Mouse (Mus musculus) kidney, adult 11 months (tissue): ENCODE data around the gene Igsf21.

ENCODE experiments used
- DNase-seq: peaks from one replicate; pipeline ENCODE4 v3.0.0; 2022

Gene Igsf21

DNA sequence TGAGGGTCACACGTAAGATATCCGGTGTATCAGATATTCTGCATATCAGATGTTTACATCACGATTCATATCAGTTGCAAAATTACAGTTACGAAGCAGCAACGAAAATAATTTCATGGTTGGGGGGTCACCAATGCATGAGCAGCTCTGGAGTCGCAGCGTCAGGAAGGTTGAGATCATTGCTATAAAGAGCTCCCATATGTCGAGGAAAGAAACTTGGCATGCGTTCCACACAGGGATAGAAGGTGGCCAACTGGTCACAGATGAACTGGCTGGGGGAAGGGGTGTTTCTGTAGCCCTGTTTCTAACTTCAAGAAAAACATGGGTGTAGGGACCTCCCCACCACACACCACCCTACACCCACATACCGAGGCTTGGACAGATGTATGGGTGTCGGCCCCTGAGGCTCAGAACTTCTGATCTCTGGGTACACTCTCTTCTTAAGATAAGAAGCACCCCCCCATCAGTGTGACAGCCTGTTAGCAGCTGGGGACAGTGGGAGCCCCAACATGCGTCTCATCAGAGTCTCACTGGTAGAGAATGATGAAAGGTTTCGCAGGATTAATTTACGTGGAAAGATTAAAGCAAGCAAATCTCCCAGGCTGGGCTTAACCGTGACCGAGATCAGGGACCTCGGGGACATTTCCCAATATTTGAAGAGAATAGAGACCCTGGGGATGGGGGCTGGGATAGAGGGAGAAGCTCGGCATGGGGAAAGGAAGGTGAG lies 54.1 kb downstream of the Igsf21 start:
- no peak for DNase-seq

DNA sequence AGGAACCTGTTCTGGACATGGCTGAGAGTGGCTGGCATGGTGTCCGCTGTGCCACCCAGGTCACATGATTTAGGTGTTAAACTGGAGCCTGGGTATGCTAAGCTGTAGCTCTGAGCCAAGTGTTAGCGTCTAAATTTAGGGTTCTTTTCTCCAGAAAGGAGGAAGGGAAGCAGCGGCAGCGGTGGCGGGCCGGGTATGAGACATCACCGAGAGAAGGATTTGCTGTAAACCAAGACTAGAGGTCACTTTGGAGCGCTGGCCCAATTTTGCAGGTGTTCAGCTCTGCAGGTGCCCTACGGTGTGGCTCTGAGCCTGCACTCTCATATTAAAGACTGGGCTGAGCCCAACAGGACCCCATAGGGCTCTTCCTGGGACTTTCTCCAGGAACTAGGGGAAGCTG lies 57.0 kb downstream of the Igsf21 start:
- DNase-seq: no peak

DNA sequence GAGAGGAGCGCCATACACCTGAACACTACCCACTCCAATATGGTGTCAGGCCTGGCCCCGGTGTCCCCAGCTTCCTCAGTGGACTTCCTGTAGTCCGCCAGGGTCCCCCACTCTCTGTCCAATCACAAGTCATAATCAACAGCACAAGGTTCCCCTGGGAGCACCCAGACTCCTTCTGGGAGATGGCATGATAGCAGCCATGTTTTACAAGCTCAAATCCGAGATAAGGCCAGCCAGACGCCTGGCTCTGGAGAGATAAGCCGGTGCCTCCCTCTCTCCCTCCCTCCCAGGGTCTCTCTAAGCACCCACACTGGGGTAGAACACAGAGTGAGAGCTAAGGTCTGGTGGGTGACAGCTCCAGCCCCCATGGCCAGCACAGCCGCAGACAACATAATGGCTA lies 58.0 kb downstream of the Igsf21 start:
- no peak for DNase-seq

DNA sequence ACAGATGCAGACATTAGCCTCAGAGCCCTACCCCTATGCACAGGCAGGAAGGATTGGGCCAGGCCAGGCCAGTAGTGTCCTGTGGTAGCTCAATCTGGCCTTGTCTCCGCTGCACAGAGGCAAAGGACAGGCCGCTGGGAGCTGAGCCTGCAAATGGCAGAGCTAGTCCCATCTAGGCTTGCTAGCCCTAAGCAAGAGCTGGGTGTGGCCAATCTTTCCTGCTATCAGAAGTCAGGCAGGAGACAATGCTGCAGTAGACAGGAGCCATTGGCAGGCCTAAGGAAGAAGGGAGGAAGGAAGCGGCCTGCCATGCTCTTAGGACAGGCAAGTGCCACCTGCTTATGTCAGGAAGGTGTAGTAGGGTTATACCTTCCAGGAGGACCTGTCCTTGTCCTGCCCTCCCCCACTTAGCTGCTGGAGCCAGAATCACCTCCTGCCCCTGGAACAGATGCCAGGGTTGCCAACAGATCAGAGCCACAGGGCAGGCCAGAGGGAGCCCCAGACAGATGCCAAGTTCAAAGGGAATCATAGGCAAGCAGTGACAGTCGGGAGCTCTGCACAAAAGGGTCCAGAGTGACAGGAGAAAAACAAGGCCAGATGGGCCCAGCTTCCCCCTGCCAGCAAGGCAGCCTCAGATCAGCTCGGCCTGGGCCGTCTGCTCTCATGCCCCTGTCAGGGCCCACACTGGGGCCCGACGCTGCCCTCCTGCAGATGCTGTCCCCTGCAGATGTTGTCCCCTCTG lies 59.0 kb downstream of the Igsf21 start:
- no peak for DNase-seq

DNA sequence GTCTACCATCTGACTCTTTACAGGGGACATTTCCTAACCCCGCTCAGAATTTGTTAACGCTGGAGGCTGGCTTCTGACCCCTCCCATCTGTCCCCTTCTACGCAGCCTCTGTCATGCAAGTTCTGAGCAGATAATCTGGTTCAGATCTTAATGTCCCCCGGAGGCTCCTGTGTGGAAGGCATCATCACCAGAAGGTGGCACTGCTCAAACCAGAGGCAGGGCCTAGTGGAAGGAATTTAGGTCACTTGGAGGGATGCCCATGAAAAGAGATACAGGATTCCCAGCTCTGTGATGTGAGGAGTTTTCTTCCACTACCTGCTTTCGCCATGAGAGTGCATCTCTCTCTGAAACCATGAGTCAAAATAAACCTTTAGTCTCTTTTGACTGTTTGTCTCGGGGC lies 67.0 kb downstream of the Igsf21 start:
- DNase-seq: no peak

DNA sequence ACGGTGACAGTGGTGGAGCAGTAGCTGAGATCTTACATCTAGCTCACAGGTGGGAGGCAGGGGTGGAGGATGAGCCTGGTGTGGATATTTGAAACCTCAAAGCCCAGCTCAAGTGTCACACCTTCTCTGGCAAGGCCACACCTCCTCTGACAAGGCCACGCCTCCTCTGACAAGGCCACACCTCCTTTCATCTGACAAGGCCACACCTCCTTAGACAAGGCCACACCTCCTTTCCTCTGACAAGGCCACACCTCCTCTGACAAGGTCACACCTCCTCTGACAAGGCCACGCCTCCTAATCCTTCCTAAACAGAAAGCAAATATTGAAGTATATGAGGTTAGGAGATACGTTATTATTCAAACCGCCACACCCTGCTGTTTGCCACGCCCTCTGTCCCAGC lies 69.5 kb downstream of the Igsf21 start:
- DNase-seq: no peak

DNA sequence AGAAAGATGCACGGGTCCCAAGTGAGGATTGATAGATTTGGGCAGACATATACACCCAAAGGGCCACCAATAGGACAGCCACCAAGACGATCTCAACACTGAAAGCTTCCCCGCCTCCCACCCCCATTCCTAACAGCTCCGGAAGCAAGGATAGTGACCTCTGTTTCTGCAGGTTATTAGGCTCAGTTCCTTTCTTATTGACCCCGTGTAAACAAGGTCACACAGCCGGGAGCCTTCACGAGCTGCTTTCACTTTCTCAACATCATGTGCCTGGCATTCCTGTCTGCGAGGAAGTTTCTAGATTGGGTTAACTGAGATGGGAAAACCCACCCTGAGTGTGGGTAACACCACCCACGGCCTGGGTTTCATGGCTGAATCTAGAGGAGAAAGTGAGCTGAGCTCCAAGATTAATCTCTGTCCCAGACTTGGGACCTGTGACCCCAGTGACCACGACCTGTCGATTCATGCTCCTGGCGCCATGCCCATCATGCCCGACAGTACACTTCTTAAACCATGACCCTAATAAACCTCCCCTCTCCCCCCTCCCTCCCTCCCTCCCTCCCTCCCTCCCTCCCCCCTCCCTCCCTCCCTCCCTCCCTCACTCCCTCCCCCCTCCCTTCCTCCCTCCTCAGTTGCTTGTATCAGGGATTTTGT lies 72.7 kb downstream of the Igsf21 start:
- peak; percentile 7 for DNase-seq

GRCm38 (mm10) chr4:140173084-140173483 lies 73.5 kb downstream of the Igsf21 start:
- DNase-seq: no peak

- no peak for DNase-seq
Observed at GRCm38 (mm10) chr4:140171917-140172316, 74.7 kb downstream of the Igsf21 start.

GRCm38 (mm10) chr4:140171189-140171588 lies 75.4 kb downstream of the Igsf21 start:
- no peak for DNase-seq

DNA sequence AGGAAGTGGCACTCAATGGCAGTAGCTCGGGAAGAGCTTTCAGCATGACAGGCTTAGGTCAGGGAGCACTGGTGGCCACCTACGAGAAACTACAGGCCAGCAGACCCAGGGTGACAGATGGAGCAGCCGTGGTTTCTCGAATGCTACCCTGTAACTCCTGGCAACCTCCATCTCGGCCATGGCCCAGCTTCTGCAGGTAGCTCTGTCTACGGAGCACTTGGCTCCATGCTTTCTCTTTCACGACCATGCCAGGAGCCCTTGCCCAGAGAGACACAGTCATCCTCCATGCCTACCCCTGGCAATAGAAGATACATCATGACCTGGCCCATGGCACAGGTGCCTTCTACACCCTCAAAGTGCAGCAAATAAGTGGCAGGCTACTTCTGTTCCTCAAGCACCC lies 80.7 kb downstream of the Igsf21 start:
- no peak for DNase-seq

DNA sequence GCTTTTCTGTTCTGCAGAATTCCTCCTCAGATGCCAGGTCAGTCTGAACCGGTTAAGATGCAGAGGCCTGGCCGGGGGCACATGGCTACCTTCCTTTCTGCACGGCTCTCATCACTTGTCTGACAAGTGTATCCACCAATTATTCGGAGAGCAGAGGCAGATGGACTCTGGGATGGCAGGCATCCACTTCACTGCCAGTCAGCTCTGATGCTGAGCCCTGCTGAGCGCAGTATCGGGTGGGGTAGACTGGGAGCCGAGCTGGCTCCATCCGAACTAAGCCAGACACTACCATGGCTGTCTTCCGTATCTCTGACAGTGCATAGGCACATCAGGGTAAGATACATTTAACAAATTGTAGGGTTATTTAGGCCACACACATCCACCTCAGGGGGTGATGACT lies 81.9 kb downstream of the Igsf21 start:
- DNase-seq: no peak

DNA sequence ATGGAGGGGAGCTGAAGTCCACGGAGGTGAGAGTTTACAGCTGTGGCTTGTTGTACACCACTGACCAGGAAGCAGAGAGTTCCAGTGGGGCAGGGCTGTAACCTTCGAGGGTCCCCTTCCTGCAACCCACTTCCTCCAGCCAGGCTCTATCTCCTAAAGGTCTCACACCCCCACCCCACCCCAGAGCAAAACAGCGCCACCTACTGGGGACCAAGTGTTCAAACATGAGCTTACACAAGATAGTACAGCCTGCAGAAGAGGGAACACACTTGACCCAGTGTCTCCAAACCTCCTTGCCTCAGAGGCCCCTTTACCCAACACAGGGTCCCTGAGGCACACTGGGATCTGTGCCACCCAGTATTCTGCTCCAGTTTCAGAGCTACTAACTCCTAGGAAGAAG lies 87.0 kb downstream of the Igsf21 start:
- no peak for DNase-seq

- DNase-seq: no peak
Observed at GRCm38 (mm10) chr4:140154899-140155463, 91.6 kb downstream of the Igsf21 start.

- no peak for DNase-seq
Observed at GRCm38 (mm10) chr4:140154484-140154883, 92.1 kb downstream of the Igsf21 start.

- no peak for DNase-seq
Observed at GRCm38 (mm10) chr4:140153711-140154114, 92.9 kb downstream of the Igsf21 start.

DNA sequence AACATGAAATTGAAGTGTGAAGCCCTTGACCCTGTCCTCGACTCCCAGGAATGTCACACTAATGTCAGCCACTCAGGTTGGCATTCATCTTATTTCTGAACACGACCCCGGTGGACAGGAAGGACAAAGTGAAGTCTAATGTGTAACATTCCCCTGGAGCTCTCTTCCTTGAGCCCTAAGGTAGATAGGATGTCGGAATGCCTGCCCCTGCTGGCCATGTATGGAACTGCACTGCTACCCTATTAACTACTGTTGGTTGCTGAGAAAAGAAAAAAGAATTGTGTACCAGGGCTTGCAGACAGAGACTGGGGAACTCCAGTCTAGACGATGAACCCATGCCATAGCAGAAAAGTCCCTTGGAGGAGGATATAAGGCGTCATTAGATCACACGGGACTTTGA lies 93.5 kb downstream of the Igsf21 start:
- no peak for DNase-seq

GRCm38 (mm10) chr4:140149706-140150105 lies 96.9 kb downstream of the Igsf21 start:
- no peak for DNase-seq

GRCm38 (mm10) chr4:140147857-140148695 lies 98.5 kb downstream of the Igsf21 start:
- no peak for DNase-seq

DNA sequence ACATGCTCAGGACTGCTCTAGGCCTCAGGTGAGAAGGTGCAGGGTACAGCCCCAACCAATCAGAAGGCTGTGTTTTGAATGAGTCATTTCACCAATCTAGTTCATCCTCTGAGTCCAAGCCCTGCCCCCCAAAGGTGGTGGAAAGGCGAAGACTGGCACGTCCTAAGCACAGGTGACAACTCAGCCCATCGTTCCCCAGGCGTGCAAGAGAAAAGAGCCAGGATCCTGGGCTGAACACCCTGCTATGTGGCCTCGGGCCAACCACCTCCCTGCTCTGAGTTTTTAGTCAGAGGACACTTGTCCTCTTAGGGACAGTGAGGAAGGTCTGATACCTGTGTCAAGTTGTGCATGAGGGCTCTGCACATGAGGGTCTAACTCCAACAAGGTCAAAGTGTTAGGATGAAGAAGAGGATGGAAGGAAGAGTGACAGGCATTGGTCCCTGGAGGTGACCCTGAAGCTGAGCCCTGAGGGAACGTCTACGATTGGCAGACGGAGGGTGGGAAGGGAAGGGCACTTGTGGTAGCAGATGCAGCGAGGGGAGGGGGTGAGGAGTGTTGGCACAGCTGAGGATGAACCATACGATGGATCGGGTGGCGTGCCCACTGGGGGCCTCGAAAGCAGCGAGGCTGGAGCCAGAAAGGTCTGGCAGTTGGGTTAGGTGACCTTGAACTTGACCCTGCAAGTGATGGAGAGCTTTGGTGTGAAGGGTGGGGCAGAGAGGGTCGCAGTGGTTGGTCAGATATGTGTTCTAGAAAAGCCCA lies 99.3 kb downstream of the Igsf21 start:
- no peak for DNase-seq

DNA sequence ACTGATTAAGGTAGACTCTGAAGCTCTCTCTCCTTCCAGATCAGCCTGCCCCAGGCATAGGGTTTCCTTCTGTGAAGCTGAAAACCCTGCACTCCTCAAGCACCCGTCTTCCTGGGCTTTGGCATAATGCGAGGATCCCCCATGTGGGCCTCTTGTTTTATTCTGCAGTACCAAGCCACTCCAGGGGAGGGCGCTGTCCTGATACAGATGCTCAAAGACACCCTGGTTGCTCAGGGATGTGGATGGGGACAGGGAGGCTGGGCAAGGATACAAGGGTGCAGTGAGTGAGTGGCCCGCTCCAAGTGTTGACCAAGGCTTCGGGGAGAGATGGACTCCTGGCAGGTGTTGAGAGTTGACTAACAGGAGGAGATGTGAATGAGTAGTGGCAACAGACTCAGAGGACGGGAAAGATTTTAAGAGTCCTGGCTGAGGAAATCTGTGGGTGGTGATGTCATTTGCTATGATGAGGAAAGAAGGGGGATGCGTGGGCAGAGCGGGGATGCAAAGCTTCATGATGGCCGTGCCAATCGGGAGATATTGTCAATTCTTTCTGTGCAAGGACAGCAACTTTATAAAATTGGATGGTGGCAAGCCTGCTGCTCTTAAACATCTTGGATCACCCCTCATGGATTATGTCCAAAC lies 102.6 kb downstream of the Igsf21 start:
- no peak for DNase-seq

- DNase-seq: no peak
Observed at GRCm38 (mm10) chr4:140143178-140143577, 103.4 kb downstream of the Igsf21 start.
